Mouse (Mus musculus) thymus, adult 2 months (tissue): ENCODE measurements around the gene Poll.

Experiments
- CTCF ChIP-seq: fragments of 200-500 bp; IDR thresholded peaks from 2 replicates; pipeline ENCODE4 v1.5.1; 2012; ENCODE audit warnings: mild to moderate bottlenecking, control low read depth, low read length, moderate library complexity, borderline replicate concordance; ENCODE audit not compliant: control insufficient read depth, poor library complexity, insufficient read depth; ENCODE audit errors: extremely low read depth
- POLR2A ChIP-seq: fragments of 200-500 bp; IDR thresholded peaks from 2 replicates; pipeline ENCODE4 v1.6.1; 2012; ENCODE audit warnings: mild to moderate bottlenecking, low read length, control low read depth, moderate library complexity; ENCODE audit not compliant: control insufficient read depth, poor library complexity, insufficient read depth; ENCODE audit errors: extremely low read depth

- TF ChIP-seq CTCF, result no peak
- TF ChIP-seq POLR2A, result no peak
Observed at GRCm38 (mm10) chr19:45540657-45541408, 19.5 kb downstream of the Poll start.
